Mouse (Mus musculus) ES-Bruce4 (cell line): ENCODE measurements at regions not wholly inside any gene's neighbourhood (a gene's known extent, or its start where the extent isn't known, plus 50 kb on each side); places are given as distances from the start of the nearest gene placed in this dataset.

Experiments
- CTCF ChIP-seq: IDR thresholded peaks from one replicate; pipeline ENCODE4 v1.8.1; 2011; ENCODE audit warnings: low read depth, low read length
- EP300 ChIP-seq: IDR thresholded peaks from 2 replicates; pipeline ENCODE4 v1.6.1; 2011; ENCODE audit warnings: low read depth, low read length; ENCODE audit not compliant: insufficient read depth

DNA sequence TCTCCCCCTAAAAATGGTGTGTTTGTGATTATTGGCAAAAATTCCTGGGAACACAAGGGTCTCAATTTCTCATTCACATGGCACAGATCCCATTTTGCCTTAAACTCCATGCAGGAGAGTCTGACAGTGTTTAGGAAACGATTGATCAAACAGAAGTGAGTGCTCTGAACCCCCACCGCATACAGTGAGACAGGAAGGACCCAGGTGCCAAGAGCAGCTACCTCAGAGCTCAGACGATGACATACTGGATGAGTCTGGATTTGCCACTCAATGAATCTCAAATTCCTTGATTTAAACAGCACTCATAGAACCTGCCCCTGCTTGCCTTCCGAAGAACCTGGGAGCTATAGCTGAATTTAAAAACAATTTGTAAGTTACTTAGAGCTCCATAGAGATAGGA lies 129.6 kb upstream of the Gdnf start:
- TF ChIP-seq EP300: no peak
- no peak for TF ChIP-seq CTCF
